Mouse (Mus musculus): Measurements from ENCODE around the gene Asgr2.

- TF ChIP-seq CTCF (conservative IDR thresholded peaks at IDR 0.05; ENCODE audit: low read length) (peak; percentile 62), NANOG (IDR thresholded peaks at IDR 0.05; ENCODE audit: borderline replicate concordance, low read length) (no peak)
These were observed 29.4 kb upstream of the Asgr2 start for GRCm38 (mm10) chr11:70063053-70063452.

Data from E14TG2a.4 (cell line).